In the genomic region with DNA sequence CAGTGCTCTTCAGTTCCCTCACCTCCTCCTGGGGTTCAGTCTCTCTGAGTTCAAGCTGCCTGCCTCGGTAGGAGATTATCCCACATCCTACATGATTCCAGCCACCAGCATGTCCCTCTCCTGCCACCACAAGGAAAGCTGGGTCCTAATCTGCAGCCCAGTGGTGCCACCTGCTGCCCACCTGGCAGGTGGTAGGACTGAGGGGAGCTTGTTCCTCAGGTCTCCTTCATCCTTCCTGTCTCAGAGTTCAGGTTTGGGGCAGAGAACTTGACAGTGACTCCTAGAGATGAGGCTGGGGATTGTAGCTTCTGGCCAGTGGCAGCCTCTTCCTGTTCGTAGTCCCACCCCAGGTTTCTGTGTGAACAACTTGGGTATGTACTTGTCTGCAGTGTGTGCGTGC, we compare ENCODE assay signal across 8 mouse cellular contexts. TPM values are rescaled to one million over a fixed set of nuclear protein-coding genes. Genes with fewer than 3 reads are reported as not detected.
A peak's percentile ranks its signal among the peaks of the same experiment; 100 is the strongest.
DNase-seq lines count a peak whose midpoint lies in the region; ATAC-seq and TF ChIP-seq lines count a peak whose summit lies in the region.
"Had no signal": no experiment of that assay in that cellular context is flagged by ENCODE, and none has a peak within 500 bp of the region (broad histone marks: within the 10 kb centered on the region; RNA-seq: fewer than 3 reads in every experiment).

No protein-coding gene starts in this region.

- no peak overlapping the region for H3K4me3 ChIP-seq in left cerebral cortex, adult 2 months
- no peak overlapping the region for H3K4me3 ChIP-seq in bone marrow, adult 2 months (replicated peaks; ENCODE audit: control insufficient read depth, low read depth, low read length)
- no peak overlapping the region for H3K4me3 ChIP-seq in lung, postnatal 0 days (ENCODE audit: low read depth, low read length)
- no peak overlapping the region for H3K4me3 ChIP-seq in midbrain, embryonic 15.5 days

- no peak for TF ChIP-seq EP300 in lung, postnatal 0 days (IDR thresholded peaks at IDR 0.05)

- no peak overlapping the region for H3K27ac ChIP-seq in left cerebral cortex, adult 2 months
- no peak overlapping the region for H3K27ac ChIP-seq in bone marrow, adult 2 months (ENCODE audit: control insufficient read depth, insufficient read depth, low read depth, low read length, poor library complexity)
- no peak overlapping the region for H3K27ac ChIP-seq in lung, postnatal 0 days (ENCODE audit: low read length)
- no peak overlapping the region for H3K27ac ChIP-seq in midbrain, embryonic 15.5 days

- no peak overlapping the region for H3K4me2 ChIP-seq in lung, postnatal 0 days (replicated peaks; ENCODE audit: low read depth, low read length)
- H3K4me2 ChIP-seq in midbrain, embryonic 15.5 days = no peak overlapping the region

- H3K27me3 ChIP-seq in lung, postnatal 0 days (replicated peaks; ENCODE audit: insufficient read depth, low read length) = no peaks in the 10 kb centered on the region
- H3K27me3 ChIP-seq in midbrain, embryonic 15.5 days (replicated peaks) = no peaks in the 10 kb centered on the region

- H3K4me1 ChIP-seq in bone marrow, adult 2 months (ENCODE audit: control insufficient read depth, insufficient read depth, low read length) = peaks cover 7% of the 10 kb centered on the region; the same call in 1 of the 2 replicates
- peaks cover 2% of the 10 kb centered on the region; the same call in 1 of the 2 replicates for H3K4me1 ChIP-seq in lung, postnatal 0 days (ENCODE audit: insufficient read depth, low read depth, low read length)
- no peaks in the 10 kb centered on the region for H3K4me1 ChIP-seq in midbrain, embryonic 15.5 days

- peak; percentile 46 for TF ChIP-seq CTCF in left cerebral cortex, adult 2 months (IDR thresholded peaks at IDR 0.05)
- TF ChIP-seq CTCF in bone marrow, adult 2 months (IDR thresholded peaks at IDR 0.05; ENCODE audit: control insufficient read depth, insufficient read depth, low read length) = peak; percentile 75
- peak; percentile 88 for TF ChIP-seq CTCF in lung, postnatal 0 days (IDR thresholded peaks at IDR 0.05)

- no peak overlapping the region for H3K9ac ChIP-seq in lung, postnatal 0 days (replicated peaks; ENCODE audit: low read depth)
- no peak overlapping the region for H3K9ac ChIP-seq in midbrain, embryonic 15.5 days

- 45% methylated on average over 3 of the region's 3 CpGs for WGBS in bone marrow, adult 2 months
- WGBS in lung, postnatal 0 days = 40% methylated on average over 3 of the region's 3 CpGs
- 56% methylated on average over 3 of the region's 3 CpGs for WGBS in midbrain, embryonic 15.5 days

- TF ChIP-seq POLR2A in bone marrow, adult 2 months (IDR thresholded peaks at IDR 0.05; ENCODE audit: borderline replicate concordance, control insufficient read depth, low read depth, low read length) = no peak

- no peaks in the 10 kb centered on the region for H3K36me3 ChIP-seq in lung, postnatal 0 days (ENCODE audit: insufficient read depth, low read length)
- no peaks in the 10 kb centered on the region for H3K36me3 ChIP-seq in midbrain, embryonic 15.5 days (replicated peaks)

- no peaks in the 10 kb centered on the region for H3K9me3 ChIP-seq in lung, postnatal 0 days (ENCODE audit: low read length)
- no peaks in the 10 kb centered on the region for H3K9me3 ChIP-seq in midbrain, embryonic 15.5 days

- intact Hi-C loops in left cerebral cortex, adult 2 months (cut with DNase I) = loop anchor here (1.0 kb wide), 1 partner anchor 46 kb away; no protein-coding TSS in a partner anchor

- DNase-seq in left cerebral cortex, adult 2 months (ENCODE audit: extremely low spot score in 1 of 2, low spot score in 2 of 2) = no peak
- no peak for DNase-seq in left cerebral cortex, adult 8-10 months (ENCODE audit: low spot score in 2 of 2)
- peak; percentile 21 for DNase-seq in CD4-positive helper T cell, adult 2 months (ENCODE audit: low read depth, low spot score)
- peak; percentile 74 for DNase-seq in lung, postnatal 0 days (ENCODE audit: low spot score)
- DNase-seq in layer of hippocampus, adult 8-10 months (ENCODE audit: low spot score in 2 of 2) = no peak
- DNase-seq: embryo, embryonic 11 days had no signal

- ATAC-seq in lung, postnatal 0 days = peak; percentile 53
- no peak for ATAC-seq in midbrain, embryonic 15.5 days (replicated peaks)

RNA-seq across cellular contexts. Expression of a gene that starts 17.2 kb away (rescaled TPM):
- 1 to 10 TPM; 2.9 to 3.9 TPM for total RNA-seq in left cerebral cortex, adult 2 months (2021)
- 1 to 10 TPM; 3.4 to 5.1 (median 4.2) TPM for total RNA-seq in left cerebral cortex, adult 8-10 months (2022)
- polyA plus RNA-seq in bone marrow, adult 2 months (2011; ENCODE audit: insufficient read depth, insufficient read length, low replicate concordance, missing spikeins) = 1.3 and 3.5 TPM in 2 replicates
- polyA plus RNA-seq in lung, postnatal 0 days (2015; fragmentation: Nextera tagmentation; extraction: Ambion mirVana) = 19.6 and 26.3 TPM in 2 replicates
- 0.09 and 0.23 TPM in 2 replicates for polyA plus RNA-seq in midbrain, embryonic 15.5 days (2015; fragmentation: Nextera tagmentation; extraction: Ambion mirVana)
- under 1 TPM in 3 of 4 experiments, not detected in 1; 0.17 to 0.48 (median 0.43) TPM for total RNA-seq in layer of hippocampus, adult 8-10 months (2022)

RNA-seq across cellular contexts. Expression of a gene that starts 23.7 kb away (rescaled TPM):
- under 1 TPM; 0.09 to 0.48 TPM for total RNA-seq in left cerebral cortex, adult 2 months (2021)
- total RNA-seq in left cerebral cortex, adult 8-10 months (2022) = under 1 TPM in 3 of 4 experiments, not detected in 1; 0.15 to 0.65 (median 0.19) TPM
- polyA plus RNA-seq in bone marrow, adult 2 months (2011; ENCODE audit: insufficient read depth, insufficient read length, low replicate concordance, missing spikeins) = 1.3 and 4.3 TPM in 2 replicates
- polyA plus RNA-seq in lung, postnatal 0 days (2015; fragmentation: Nextera tagmentation; extraction: Ambion mirVana) = 430 and 463 TPM in 2 replicates
- 0.52 and 0.62 TPM in 2 replicates for polyA plus RNA-seq in midbrain, embryonic 15.5 days (2015; fragmentation: Nextera tagmentation; extraction: Ambion mirVana)
- total RNA-seq in layer of hippocampus, adult 8-10 months (2022) = under 1 TPM in 1 of 4 experiments, not detected in 3; 0.45 TPM

RNA-seq across cellular contexts. Expression of a gene that starts 51.4 kb away (rescaled TPM):
- total RNA-seq in left cerebral cortex, adult 2 months (2021) = under 1 TPM in 1 of 2 experiments, not detected in 1; 0.14 TPM
- total RNA-seq in left cerebral cortex, adult 8-10 months (2022) = under 1 TPM in 1 of 4 experiments, not detected in 3; 0.21 TPM
- not detected in 2 replicates for polyA plus RNA-seq in bone marrow, adult 2 months (2011; ENCODE audit: insufficient read depth, insufficient read length, low replicate concordance, missing spikeins)
- polyA plus RNA-seq in lung, postnatal 0 days (2015; fragmentation: Nextera tagmentation; extraction: Ambion mirVana) = 0.24 and 0.29 TPM in 2 replicates
- polyA plus RNA-seq in midbrain, embryonic 15.5 days (2015; fragmentation: Nextera tagmentation; extraction: Ambion mirVana) = 0.40 and 0.83 TPM in 2 replicates
- total RNA-seq in layer of hippocampus, adult 8-10 months (2022) = under 1 TPM; 0.23 to 0.52 (median 0.35) TPM

Comparison
In these comparisons a context has a peak if more than half of its experiments do, and no peak if none do; other contexts are left out.
1. DNase-seq: peak in CD4-positive helper T cell, adult 2 months (single experiment) and lung, postnatal 0 days (single experiment); none in left cerebral cortex, adult 2 months (0 of 2), left cerebral cortex, adult 8-10 months (0 of 2) and layer of hippocampus, adult 8-10 months (0 of 2).
2. Peak in every context shown above with its lines, with median percentiles within 50 percentile points of each other: CTCF ChIP-seq.